Mouse (Mus musculus) bone marrow, adult 2 months (tissue): ENCODE data around the gene Ttll5. TPM values are rescaled to one million over a fixed set of nuclear protein-coding genes. Genes with fewer than 3 reads are reported as not detected.

ENCODE experiments used
- H3K27ac ChIP-seq: fragments of 200-500 bp; 2 replicates; pipeline ENCODE4 v1.5.1; 2012; ENCODE audit warnings: low read depth, mild to moderate bottlenecking, control low read depth, inconsistent platforms, low read length; ENCODE audit not compliant: control insufficient read depth, poor library complexity, insufficient read depth
- H3K4me1 ChIP-seq: fragments of 200-500 bp; 2 replicates; pipeline ENCODE4 v1.6.1; 2011; ENCODE audit warnings: low read length; ENCODE audit not compliant: control insufficient read depth, insufficient read depth
- H3K4me3 ChIP-seq: fragments of 200-500 bp; replicated peaks from 2 replicates; pipeline ENCODE3; 2011; ENCODE audit warnings: mild to moderate bottlenecking, low read depth, low read length, control low read depth; ENCODE audit not compliant: control insufficient read depth
- CTCF ChIP-seq: fragments of 200-500 bp; IDR thresholded peaks from 2 replicates; pipeline ENCODE4 v1.5.1; 2011; ENCODE audit warnings: low read length, control low read depth; ENCODE audit not compliant: control insufficient read depth, insufficient read depth
- POLR2A ChIP-seq: fragments of 200-500 bp; IDR thresholded peaks from 2 replicates; pipeline ENCODE4 v1.6.1; 2011; ENCODE audit warnings: low read depth, mild to moderate bottlenecking, control low read depth, low read length, borderline replicate concordance; ENCODE audit not compliant: control insufficient read depth
- WGBS: fragments of 180-500 bp; shearing (Covaris S2); methylation state at CpG from one replicate; pipeline ENCODE4 v1.1.7; 2018; 5-methylcytosine and 5-hydroxymethylcytosine counted together
- polyA plus RNA-seq: library from polyadenylated mRNA; stranded (reverse); fragments of >200 nt; gene quantifications from 2 replicates; pipeline ENCODE4 v1.2.4, GENCODE M21; 2011; ENCODE audit warnings: low replicate concordance; ENCODE audit not compliant: missing spikeins, insufficient read depth, insufficient read length

Ttll5 gene
- polyA plus RNA-seq = 8.2 and 16.8 TPM in 2 replicates

DNA sequence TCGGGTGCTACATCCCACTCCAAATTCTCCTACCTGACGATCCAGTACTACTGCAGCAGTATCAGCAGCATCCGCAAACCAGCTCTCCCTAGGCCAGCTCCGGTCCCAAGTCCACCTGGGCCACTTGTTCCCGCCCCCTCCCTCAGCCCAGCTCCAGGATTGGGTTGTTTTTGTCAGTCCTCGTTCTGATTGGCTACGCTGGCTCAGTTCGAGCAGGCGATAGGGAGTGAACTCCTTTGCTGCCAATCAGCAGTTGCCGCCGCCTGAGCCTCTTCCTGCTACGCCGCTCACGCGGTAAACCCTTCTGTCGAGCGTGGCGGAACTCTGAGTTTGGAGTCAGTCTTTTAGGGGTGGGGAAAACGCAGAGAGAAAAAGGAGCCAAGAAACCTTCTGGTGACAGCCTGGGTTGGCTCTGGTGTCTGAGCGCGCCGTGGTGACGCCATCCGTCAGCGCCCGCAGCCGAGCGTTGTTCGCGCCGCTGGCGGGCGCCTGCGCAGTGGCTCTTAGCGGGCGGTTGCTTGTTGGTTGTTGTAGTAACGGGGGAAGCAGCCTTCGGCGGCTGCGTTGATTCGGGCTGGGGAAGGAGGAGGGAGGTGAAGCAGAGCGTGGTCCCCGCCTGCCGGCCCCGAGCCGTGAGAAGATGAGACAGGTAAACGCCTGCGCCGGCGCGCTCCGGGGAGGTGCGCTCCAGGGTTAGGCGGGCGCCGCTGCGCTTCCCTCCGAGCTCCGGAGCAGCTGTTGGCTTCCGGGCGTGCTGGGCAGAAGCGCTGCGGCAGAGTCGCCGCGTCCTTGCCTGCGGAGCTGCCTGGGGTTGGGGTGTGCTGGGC lies at the start of gene Ttll5, which contains the start of gene Erg28:
Ttll5 (plus strand) TSS at position 222 of the 827 bp plus-strand sequence.
Erg28 (minus strand) TSS at position 113 of the 827 bp plus-strand sequence.
- Histone ChIP-seq H3K27ac (peak within 1 kb of the TSS; percentile 98), H3K4me1 (no peaks in the 10 kb centered on the region; the same call in 1 of the 2 replicates), H3K4me3 (peak within 1 kb of the TSS; percentile 99)
- WGBS = under 1% methylated on average over 67 of the region's 67 CpGs
- TF ChIP-seq POLR2A (peak; percentile 62; the same call in 1 of the 2 replicates), CTCF (peak; percentile 2; the same call in 1 of the 2 replicates)

DNA sequence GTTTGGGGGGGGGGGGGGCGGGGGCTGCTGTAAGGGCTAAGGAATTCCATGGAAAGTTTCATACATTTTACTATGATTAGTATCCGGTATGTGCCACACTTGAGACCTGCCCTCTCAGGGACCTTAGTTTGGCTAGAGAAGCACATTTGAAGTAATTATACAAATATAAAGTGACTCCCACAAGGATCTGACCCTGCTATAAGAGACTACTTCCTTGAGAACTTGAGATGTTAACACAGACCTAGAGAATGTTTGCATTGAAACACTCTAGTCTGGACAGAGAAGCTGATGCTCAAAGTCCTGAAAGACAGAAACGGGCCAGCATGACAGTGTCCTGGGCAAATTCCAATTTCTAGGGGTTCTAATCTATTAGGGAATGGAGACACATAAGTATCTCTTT lies 45.5 kb upstream of the Ttll5 start:
- TF ChIP-seq CTCF (no peak), POLR2A (no peak)
- Histone ChIP-seq H3K4me3 (no peak overlapping the region), H3K4me1 (no peaks in the 10 kb centered on the region), H3K27ac (no peak overlapping the region)
- WGBS = 79% methylated on average over 3 of the region's 3 CpGs

DNA sequence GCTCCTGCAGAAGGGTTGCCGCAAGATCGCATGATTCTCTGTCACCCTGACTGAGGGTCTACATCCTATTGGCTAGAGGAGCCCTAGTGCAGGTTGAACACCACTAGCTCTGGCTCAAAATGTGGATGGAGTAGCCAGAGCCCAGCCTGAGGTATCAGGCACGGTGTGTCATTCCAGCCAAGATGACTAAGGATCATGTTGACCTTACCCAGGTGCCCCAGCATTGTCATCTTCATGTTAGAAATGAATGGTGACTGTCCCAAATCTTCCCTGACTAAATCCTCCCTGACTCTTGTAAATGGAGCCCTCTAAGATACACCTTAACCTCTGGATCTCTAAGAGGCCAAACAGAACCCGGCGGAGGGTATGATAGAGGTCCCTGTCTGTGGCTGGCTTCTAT lies 44.8 kb upstream of the Ttll5 start:
- no peaks in the 10 kb centered on the region for H3K4me1 ChIP-seq
- H3K4me3 ChIP-seq = no peak overlapping the region
- H3K27ac ChIP-seq = no peak overlapping the region
- WGBS = 86% methylated on average over 5 of the region's 5 CpGs
- TF ChIP-seq CTCF (no peak), POLR2A (no peak)

DNA sequence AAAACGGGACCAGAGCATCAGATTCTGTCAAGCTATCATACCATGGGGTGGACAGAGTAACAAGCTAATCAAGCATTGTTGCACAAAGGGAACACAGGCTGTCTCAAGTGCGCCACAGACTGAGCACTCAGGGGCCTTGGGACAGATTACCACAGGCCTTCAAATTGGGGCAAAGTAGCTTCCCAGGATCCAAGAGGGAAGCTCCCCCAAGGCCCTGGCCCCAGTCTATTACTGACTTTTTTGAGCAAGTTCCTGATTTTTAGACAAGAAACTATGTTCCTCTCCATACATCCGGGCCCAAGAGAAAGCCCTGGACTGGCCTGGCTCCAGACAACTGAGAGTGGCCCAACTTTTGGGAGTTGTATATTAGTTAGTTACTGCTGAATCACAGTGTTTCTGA lies 42.9 kb upstream of the Ttll5 start:
- 65% methylated on average over 3 of the region's 3 CpGs for WGBS
- H3K27ac ChIP-seq = no peak overlapping the region
- TF ChIP-seq POLR2A (no peak), CTCF (no peak)

DNA sequence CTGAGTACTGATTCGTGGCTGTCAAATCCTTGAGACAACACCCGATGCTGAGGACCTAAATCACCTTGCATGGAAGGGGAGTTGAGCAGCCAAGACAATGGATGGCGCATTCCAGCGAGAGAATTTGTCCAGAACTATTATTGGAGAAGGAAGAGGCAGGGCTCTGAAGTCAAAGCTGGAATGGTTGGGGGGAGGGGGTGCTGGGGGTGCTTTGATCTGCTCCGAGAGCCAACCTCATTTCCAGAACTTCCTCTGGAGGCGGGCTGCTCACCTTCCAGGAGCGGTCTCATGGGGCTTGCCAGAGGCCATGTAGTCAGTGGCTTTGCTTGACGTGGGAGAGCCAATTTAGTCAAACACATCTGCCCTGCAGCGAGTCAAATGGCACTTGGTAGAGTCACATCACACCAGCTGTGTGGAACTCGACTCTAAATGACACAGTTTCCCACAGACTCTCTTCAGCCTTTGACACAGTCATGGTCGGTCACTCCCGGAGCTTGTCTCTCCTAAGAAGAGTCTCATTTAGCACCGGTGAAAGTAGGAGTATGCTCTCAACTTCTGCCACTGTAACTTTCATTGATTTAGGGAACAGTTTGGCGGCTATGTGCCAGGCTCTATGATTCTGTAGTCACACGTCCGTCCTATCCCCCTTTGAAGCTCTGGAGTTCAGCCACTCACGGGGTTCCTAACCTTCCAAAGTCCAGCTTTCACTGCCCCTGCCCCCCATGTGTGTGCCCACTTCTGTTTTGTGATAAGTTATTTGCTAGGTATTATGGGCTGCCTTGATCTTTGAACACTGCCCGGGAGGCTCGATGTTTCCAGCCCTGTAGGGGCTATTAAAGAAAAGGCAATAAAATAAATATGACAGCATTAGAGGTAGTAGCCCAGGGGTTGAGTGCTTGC lies 39.3 kb upstream of the Ttll5 start:
- TF ChIP-seq POLR2A = no peak
- TF ChIP-seq CTCF = no peak
- no peak overlapping the region for H3K4me3 ChIP-seq
- 66% methylated on average over 19 of the region's 19 CpGs for WGBS
- H3K4me1 ChIP-seq = no peaks in the 10 kb centered on the region
- H3K27ac ChIP-seq = no peak overlapping the region

More for the DNA sequence above, 42.9 kb upstream of the Ttll5 start:
- Histone ChIP-seq H3K4me1 (no peaks in the 10 kb centered on the region), H3K4me3 (no peak overlapping the region)

DNA sequence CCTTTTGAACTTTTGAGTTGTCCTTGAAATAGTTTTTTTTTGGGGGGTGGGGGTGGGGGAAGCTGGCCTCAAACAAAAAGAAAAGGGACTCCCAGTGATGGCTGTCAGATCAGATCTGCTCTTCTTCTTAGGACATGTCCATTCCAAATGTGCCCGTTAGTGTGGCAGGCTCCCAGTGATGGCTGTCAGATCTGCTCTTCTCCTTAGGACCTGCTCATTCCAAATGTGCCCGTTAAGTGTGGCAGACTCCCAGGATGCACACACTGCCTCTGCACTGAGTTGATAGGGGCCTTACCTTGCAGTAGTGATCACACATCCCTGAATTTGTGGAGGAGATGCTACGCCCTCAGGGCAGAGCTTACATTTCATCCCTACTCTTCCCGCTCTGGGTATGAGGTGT lies 32.3 kb upstream of the Ttll5 start:
- H3K27ac ChIP-seq = no peak overlapping the region
- 83% methylated on average over 4 of the region's 4 CpGs for WGBS
- no peaks in the 10 kb centered on the region for H3K4me1 ChIP-seq
- H3K4me3 ChIP-seq = no peak overlapping the region
- TF ChIP-seq POLR2A = no peak
- TF ChIP-seq CTCF = no peak

DNA sequence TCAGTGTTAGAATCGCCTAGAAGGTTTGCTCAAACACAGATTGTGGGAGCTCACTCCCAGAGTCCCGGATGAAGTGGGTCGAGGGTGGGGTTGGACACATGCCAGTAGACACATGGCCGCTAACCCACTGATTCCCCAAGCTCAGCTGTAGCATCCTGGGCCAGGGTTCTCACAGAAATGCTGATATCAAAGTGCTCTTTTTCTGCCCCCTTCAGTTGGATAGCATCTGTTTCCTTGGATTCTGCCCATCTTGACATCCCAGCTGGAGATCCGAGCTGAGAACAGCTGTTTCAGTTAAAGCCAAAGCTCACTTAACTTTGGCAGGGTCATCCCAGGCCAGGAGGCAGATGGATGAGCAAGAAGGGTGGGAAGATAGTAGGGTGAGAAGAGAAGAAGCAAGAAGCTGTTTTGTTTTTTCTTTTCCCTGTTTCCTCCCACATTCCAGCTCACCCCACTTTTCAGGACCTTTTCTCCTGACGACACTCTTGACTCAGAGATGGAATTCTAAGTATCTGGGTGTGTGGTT lies 31.6 kb upstream of the Ttll5 start:
- no peak for TF ChIP-seq CTCF
- WGBS = 76% methylated on average over 6 of the region's 6 CpGs
- Histone ChIP-seq H3K27ac (no peak overlapping the region), H3K4me3 (no peak overlapping the region), H3K4me1 (no peaks in the 10 kb centered on the region)

DNA sequence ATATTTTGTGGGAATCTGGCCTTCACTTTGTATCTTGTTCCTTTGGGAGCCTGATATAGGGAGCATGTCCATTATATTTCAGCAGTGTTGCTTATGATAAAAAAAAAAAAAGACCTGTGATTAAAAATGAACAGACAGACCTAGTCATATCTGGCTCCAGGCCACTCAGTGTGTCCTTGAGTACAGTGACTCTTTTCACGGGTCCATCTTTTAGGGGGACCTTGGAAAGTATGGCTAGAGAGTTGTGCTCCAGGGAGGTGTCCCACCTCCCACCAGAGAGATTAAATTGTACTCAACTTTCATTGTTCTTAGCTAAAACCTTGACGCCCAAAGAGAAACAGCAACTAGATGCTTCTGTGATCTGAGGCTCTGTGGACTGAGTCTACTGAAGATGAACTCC lies 30.4 kb upstream of the Ttll5 start:
- WGBS = 75% methylated on average over 2 of the region's 2 CpGs
- H3K4me1 ChIP-seq = no peaks in the 10 kb centered on the region
- no peak for TF ChIP-seq CTCF

More for the DNA sequence above, 30.4 kb upstream of the Ttll5 start:
- Histone ChIP-seq H3K27ac (no peak overlapping the region), H3K4me3 (no peak overlapping the region)
